Mouse (Mus musculus) ES-CJ7 (cell line): ENCODE data around the gene Dpf1.
A peak's percentile ranks its signal among the peaks of the same experiment; 100 is the strongest.

ENCODE experiments used
- DNase-seq: peaks from one replicate; pipeline ENCODE4 v3.0.0; 2011; ENCODE audit warnings: low read depth, low spot score

The Dpf1 gene

GRCm38 (mm10) chr7:29288942-29289638 is 14.7 kb upstream of the Dpf1 start, which contains the start of gene Ppp1r14a:
Gene Ppp1r14a, plus strand, starts transcription at chr7:29289308.
- peak; percentile 75 for DNase-seq

- DNase-seq: no peak
These were observed 13.9 kb upstream of the Dpf1 start for GRCm38 (mm10) chr7:29289856-29290255.

GRCm38 (mm10) chr7:29290691-29291485 is 12.9 kb upstream of the Dpf1 start:
- peak; percentile 24 for DNase-seq

- no peak for DNase-seq
These were observed 11.9 kb upstream of the Dpf1 start for GRCm38 (mm10) chr7:29291616-29292457.

- peak; percentile 33 for DNase-seq
These were observed 11.2 kb upstream of the Dpf1 start for GRCm38 (mm10) chr7:29292458-29293098.

- DNase-seq: peak; percentile 96
These were observed 10.4 kb upstream of the Dpf1 start for GRCm38 (mm10) chr7:29293131-29294065.

- no peak for DNase-seq
These were observed 9.5 kb upstream of the Dpf1 start for GRCm38 (mm10) chr7:29294111-29294761.

GRCm38 (mm10) chr7:29295861-29296647 is 7.7 kb upstream of the Dpf1 start:
- peak; percentile 18 for DNase-seq

- DNase-seq: peak; percentile 91
These were observed 6.8 kb upstream of the Dpf1 start for GRCm38 (mm10) chr7:29296998-29297397.

- peak; percentile 89 for DNase-seq
These were observed 2.6 kb upstream of the Dpf1 start for GRCm38 (mm10) chr7:29301127-29301566.

- no peak for DNase-seq
These were observed 1.1 kb upstream of the Dpf1 start for GRCm38 (mm10) chr7:29302641-29303040.

GRCm38 (mm10) chr7:29304463-29305262 is 912 bp downstream of the Dpf1 start:
- DNase-seq: peak; percentile 85

GRCm38 (mm10) chr7:29305263-29305988 is 1.7 kb downstream of the Dpf1 start:
- DNase-seq: peak; percentile 46

- peak; percentile 44 for DNase-seq
These were observed 2.4 kb downstream of the Dpf1 start for GRCm38 (mm10) chr7:29306108-29306507.

- peak; percentile 81 for DNase-seq
These were observed 2.9 kb downstream of the Dpf1 start for GRCm38 (mm10) chr7:29306619-29307018.

- peak; percentile 88 for DNase-seq
These were observed 3.8 kb downstream of the Dpf1 start for GRCm38 (mm10) chr7:29307350-29308104.
